ENCODE assay signal across 13 mouse cellular contexts in genomic region chr19:52647066-52648046, GRCm38 (mm10).
DNase-seq lines count a peak whose midpoint lies in the region; ATAC-seq lines count a peak whose summit lies in the region.
"Had no signal": no experiment of that assay in that cellular context is flagged by ENCODE, and none has a peak within 500 bp of the region (broad histone marks: within the 10 kb centered on the region; RNA-seq: fewer than 3 reads in every experiment).

No protein-coding gene starts in this region.

- H3K4me2 ChIP-seq in forebrain, embryonic 15.5 days (replicated peaks): no peak overlapping the region
- H3K4me2 ChIP-seq: limb, embryonic 15.5 days had no signal

- WGBS in forebrain, embryonic 15.5 days: 37% methylated on average over 17 of the region's 17 CpGs

- H3K4me3 ChIP-seq in forebrain, embryonic 15.5 days: no peak overlapping the region
- H3K4me3 ChIP-seq: erythroblast, embryonic 14.5 days; limb, embryonic 15.5 days had no signal

- peak; percentile 94 for ATAC-seq in forebrain, embryonic 15.5 days (replicated peaks)

- H3K9ac ChIP-seq in forebrain, embryonic 15.5 days (replicated peaks): no peak overlapping the region
- H3K9ac ChIP-seq: limb, embryonic 15.5 days had no signal

- no peaks in the 10 kb centered on the region for H3K36me3 ChIP-seq in forebrain, embryonic 15.5 days
- H3K36me3 ChIP-seq: limb, embryonic 15.5 days had no signal

- H3K4me1 ChIP-seq in forebrain, embryonic 15.5 days: peaks cover 21% of the 10 kb centered on the region
- H3K4me1 ChIP-seq: limb, embryonic 15.5 days had no signal

- peak; percentile 29 to 32 for DNase-seq in left cerebral cortex, postnatal 25 days (ENCODE audit: low spot score in 2 of 2)
- DNase-seq in left cerebral cortex, adult 8-10 months (ENCODE audit: low spot score in 2 of 2): no peak
- peak; percentile 70 for DNase-seq in layer of hippocampus, adult 9-11 months
- peak; percentile 16 for DNase-seq in retina, embryonic 14.5 days (ENCODE audit: low spot score)
- no peak for DNase-seq in urinary bladder, postnatal 10 days (ENCODE audit: low spot score)
- DNase-seq in heart, postnatal 36 days: no peak
- no peak for DNase-seq in heart, postnatal 10 days
- DNase-seq: kidney, adult 18-20 months had no signal

- intact Hi-C loops in left cerebral cortex, postnatal 25 days (cut with DNase I): no loop called here
- intact Hi-C loops in heart, postnatal 36 days (cut with DNase I): no loop called here
- intact Hi-C loops in heart, postnatal 10 days (cut with DNase I): no loop called here

- H3K9me3 ChIP-seq in forebrain, embryonic 15.5 days: no peaks in the 10 kb centered on the region
- H3K9me3 ChIP-seq: limb, embryonic 15.5 days had no signal

- peak overlapping the region; percentile 82 for H3K27ac ChIP-seq in forebrain, embryonic 15.5 days (replicated peaks)
- H3K27ac ChIP-seq: limb, embryonic 15.5 days; macrophage had no signal

- H3K27me3 ChIP-seq in forebrain, embryonic 15.5 days: no peaks in the 10 kb centered on the region
- H3K27me3 ChIP-seq: CH12.LX; limb, embryonic 15.5 days had no signal

Comparison
In these comparisons a context has a peak if more than half of its experiments do, and no peak if none do; other contexts are left out.
1. DNase-seq: peak in left cerebral cortex, postnatal 25 days (2 of 2), layer of hippocampus, adult 9-11 months (single experiment) and retina, embryonic 14.5 days (single experiment); none in left cerebral cortex, adult 8-10 months (0 of 2), urinary bladder, postnatal 10 days (single experiment), heart, postnatal 36 days (0 of 2) and heart, postnatal 10 days (0 of 2).